Mouse (Mus musculus) spleen, adult 2 months (tissue): ENCODE measurements at regions not wholly inside any gene's neighbourhood (a gene's known extent, or its start where the extent isn't known, plus 50 kb on each side); places are given as distances from the start of the nearest gene placed in this dataset.

Experiments used
- CTCF ChIP-seq: fragments of 200-500 bp; IDR thresholded peaks from 2 replicates; pipeline ENCODE4 v1.5.1; 2011; ENCODE audit warnings: mild to moderate bottlenecking, inconsistent platforms; ENCODE audit not compliant: insufficient read depth, insufficient read length, insufficient replicate concordance; ENCODE audit errors: extremely low read depth
- POLR2A ChIP-seq: fragments of 200-500 bp; IDR thresholded peaks from 2 replicates; pipeline ENCODE4 v1.6.1; 2011; ENCODE audit warnings: low read depth, low read length, inconsistent platforms

DNA sequence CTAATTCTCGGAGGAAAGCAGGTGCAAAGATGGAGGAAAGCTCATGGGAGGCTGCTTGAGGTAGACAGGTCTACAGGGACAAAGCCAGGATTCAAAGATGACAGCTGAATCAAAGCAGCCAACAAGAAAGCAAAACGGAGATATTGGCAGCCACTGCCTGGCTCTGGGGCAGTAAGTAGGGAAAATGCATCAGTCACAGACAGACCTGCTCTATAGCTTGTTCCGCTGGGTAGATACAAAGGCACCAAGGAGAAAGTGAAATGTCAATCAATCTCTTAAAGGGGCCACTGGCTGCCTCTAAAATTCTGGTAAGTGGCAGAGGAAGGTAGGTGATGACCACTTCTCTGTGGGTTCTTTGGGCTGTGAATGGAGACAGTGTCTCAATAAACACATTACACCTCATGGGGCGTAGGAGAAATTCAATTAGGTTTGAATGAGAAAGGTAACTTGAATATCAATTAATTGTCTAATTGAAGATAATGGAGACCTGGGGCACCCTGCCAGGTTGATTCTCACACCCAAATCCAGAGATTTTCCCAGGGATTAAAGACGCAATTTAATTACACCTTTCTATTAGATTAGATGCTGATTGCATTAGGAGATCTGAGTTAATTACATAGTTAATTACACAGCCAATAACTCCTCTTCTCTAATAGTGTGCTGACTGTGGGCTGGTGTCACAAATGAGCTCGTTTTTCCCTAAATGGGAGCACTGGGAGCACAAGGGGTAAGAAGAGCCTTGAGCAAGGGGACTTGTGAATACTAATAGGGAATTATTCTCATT is 555.1 kb downstream of the Gm9195 start:
- TF ChIP-seq POLR2A (no peak), CTCF (no peak)
